Mouse (Mus musculus) liver, embryonic 15.5 days (tissue): ENCODE measurements around the gene Enpp3. TPM values are rescaled to one million over a fixed set of nuclear protein-coding genes. Genes with fewer than 3 reads are reported as not detected.

Experiments
- ATAC-seq: fragments of 200-750 bp; cut with Nextera tagmentation; 2 replicates; pipeline ENCODE4 v1.8.0; 2017; ENCODE audit warnings: moderate number of reproducible peaks, mild to moderate bottlenecking, moderate library complexity; ENCODE audit not compliant: insufficient read depth
- H3K27ac ChIP-seq: fragments of 300-500 bp; sonication (generic); replicated peaks from 2 replicates; pipeline ENCODE4 v1.5.1; 2015; ENCODE audit warnings: mild to moderate bottlenecking, inconsistent platforms
- H3K27me3 ChIP-seq: fragments of 300-500 bp; sonication (generic); 2 replicates; pipeline ENCODE4 v1.6.1; 2015; ENCODE audit warnings: mild to moderate bottlenecking, inconsistent platforms
- H3K36me3 ChIP-seq: fragments of 300-500 bp; sonication (generic); replicated peaks from 2 replicates; pipeline ENCODE4 v1.6.1; 2015; ENCODE audit warnings: moderate library complexity, mild to moderate bottlenecking, inconsistent platforms
- H3K4me1 ChIP-seq: fragments of 300-500 bp; sonication (generic); replicated peaks from 2 replicates; pipeline ENCODE4 v1.6.1; 2015; ENCODE audit warnings: inconsistent platforms
- H3K4me2 ChIP-seq: fragments of 300-500 bp; sonication (generic); 2 replicates; pipeline ENCODE4 v1.6.1; 2015; ENCODE audit warnings: moderate library complexity, mild to moderate bottlenecking, inconsistent platforms
- H3K4me3 ChIP-seq: fragments of 300-500 bp; sonication (generic); replicated peaks from 2 replicates; pipeline ENCODE4 v1.5.1; 2015; ENCODE audit warnings: mild to moderate bottlenecking, inconsistent platforms
- H3K9ac ChIP-seq: fragments of 300-500 bp; sonication (generic); 2 replicates; pipeline ENCODE4 v1.6.1; 2015; ENCODE audit warnings: moderate library complexity, mild to moderate bottlenecking, inconsistent platforms
- H3K9me3 ChIP-seq: fragments of 300-500 bp; sonication (generic); replicated peaks from 2 replicates; pipeline ENCODE4 v1.6.1; 2016; ENCODE audit warnings: inconsistent platforms
- WGBS: fragments of 180-500 bp; shearing (Covaris S2); methylation state at CpG from one replicate; pipeline ENCODE4 v1.1.7; 2015; ENCODE audit warnings: mixed read lengths; ENCODE audit not compliant: insufficient replicate concordance; 5-methylcytosine and 5-hydroxymethylcytosine counted together
- polyA plus RNA-seq: library from polyadenylated mRNA; unstranded; fragments of >200 nt; fragmentation: Nextera tagmentation; extraction: Ambion mirVana; gene quantifications from 2 replicates; pipeline ENCODE4 v1.2.1, GENCODE M21; 2015

Gene Enpp3
- 5.7 and 6.1 TPM in 2 replicates for polyA plus RNA-seq

- H3K4me2 ChIP-seq = no peak within 1 kb of the TSS
- WGBS = 79% methylated on average over 1 of the region's 1 CpGs
- H3K9me3 ChIP-seq = peaks cover 2% of the 10 kb centered on the region; the same call in 1 of the 2 replicates
- H3K4me3 ChIP-seq = no peak within 1 kb of the TSS
- no peaks in the 10 kb centered on the region for H3K27me3 ChIP-seq
- ATAC-seq = no peak
- no peak within 1 kb of the TSS for H3K27ac ChIP-seq
- H3K4me1 ChIP-seq = peaks cover 6% of the 10 kb centered on the region
- no peak within 1 kb of the TSS for H3K9ac ChIP-seq
- H3K36me3 ChIP-seq = no peaks in the 10 kb centered on the region
Measured at GRCm38 (mm10) chr10:24842676-24843075, at the start of gene Enpp3. TSS of gene Enpp3 (minus strand) at chr10:24842823.

- no peak overlapping the region for H3K9ac ChIP-seq
- ATAC-seq = no peak
- no peak overlapping the region for H3K4me3 ChIP-seq
- no peak overlapping the region for H3K4me2 ChIP-seq
- no peaks in the 10 kb centered on the region for H3K27me3 ChIP-seq
- 88% methylated on average over 7 of the region's 7 CpGs for WGBS
- no peaks in the 10 kb centered on the region for H3K4me1 ChIP-seq
- no peak overlapping the region for H3K27ac ChIP-seq
- no peaks in the 10 kb centered on the region for H3K9me3 ChIP-seq
- peaks cover 79% of the 10 kb centered on the region for H3K36me3 ChIP-seq
Measured at GRCm38 (mm10) chr10:24888343-24888742, 45.7 kb upstream of the Enpp3 start.

GRCm38 (mm10) chr10:24886008-24886407, 43.4 kb upstream of the Enpp3 start:
- no peak overlapping the region for H3K4me2 ChIP-seq
- H3K9me3 ChIP-seq = no peaks in the 10 kb centered on the region
- H3K27me3 ChIP-seq = no peaks in the 10 kb centered on the region
- ATAC-seq = no peak
- H3K36me3 ChIP-seq = peaks cover 85% of the 10 kb centered on the region
- no peak overlapping the region for H3K27ac ChIP-seq
- H3K9ac ChIP-seq = no peak overlapping the region
- H3K4me3 ChIP-seq = no peak overlapping the region
- no peaks in the 10 kb centered on the region for H3K4me1 ChIP-seq
- 80% methylated on average over 9 of the region's 9 CpGs for WGBS

- 75% methylated on average over 4 of the region's 4 CpGs for WGBS
- H3K27me3 ChIP-seq = no peaks in the 10 kb centered on the region
- peaks cover 63% of the 10 kb centered on the region for H3K36me3 ChIP-seq
- H3K27ac ChIP-seq = no peak overlapping the region
- no peak overlapping the region for H3K9ac ChIP-seq
- H3K9me3 ChIP-seq = no peaks in the 10 kb centered on the region
- H3K4me2 ChIP-seq = no peak overlapping the region
- no peak overlapping the region for H3K4me3 ChIP-seq
- ATAC-seq = no peak
- 0 out of 2 replicates have a peak, but pooled peaks cover 5% of the 10 kb centered on the region for H3K4me1 ChIP-seq
Measured at GRCm38 (mm10) chr10:24873624-24874023, 31.0 kb upstream of the Enpp3 start.

- peak; percentile 100 for ATAC-seq
Measured at GRCm38 (mm10) chr10:24869760-24870290, 27.2 kb upstream of the Enpp3 start, which contains the start of gene Med23. TSS of gene Med23 (plus strand) at chr10:24869986.

GRCm38 (mm10) chr10:24864434-24864833, 21.8 kb upstream of the Enpp3 start:
- H3K4me1 ChIP-seq = 0 out of 2 replicates have a peak, but pooled peaks cover under 1% of the 10 kb centered on the region
- no peak overlapping the region for H3K4me3 ChIP-seq
- ATAC-seq = no peak
- 52% methylated on average over 6 of the region's 6 CpGs for WGBS
- no peaks in the 10 kb centered on the region for H3K9me3 ChIP-seq
- no peaks in the 10 kb centered on the region for H3K27me3 ChIP-seq
- H3K4me2 ChIP-seq = no peak overlapping the region
- no peak overlapping the region for H3K27ac ChIP-seq
- no peak overlapping the region for H3K9ac ChIP-seq
- H3K36me3 ChIP-seq = no peaks in the 10 kb centered on the region

More at GRCm38 (mm10) chr10:24869760-24870290, 27.2 kb upstream of the Enpp3 start, which contains the start of gene Med23:
- Histone ChIP-seq H3K9me3 (no peaks in the 10 kb centered on the region), H3K4me1 (0 out of 2 replicates have a peak, but pooled peaks cover 5% of the 10 kb centered on the region), H3K27ac (peak within 1 kb of the TSS; percentile 74), H3K36me3 (peaks cover 28% of the 10 kb centered on the region), H3K4me2 (peak within 1 kb of the TSS; percentile 69), H3K9ac (peak within 1 kb of the TSS; percentile 92), H3K27me3 (no peaks in the 10 kb centered on the region), H3K4me3 (peak within 1 kb of the TSS; percentile 87)
- under 1% methylated on average over 36 of the region's 36 CpGs for WGBS

GRCm38 (mm10) chr10:24863146-24863545, 20.5 kb upstream of the Enpp3 start:
- 70% methylated on average over 2 of the region's 2 CpGs for WGBS

GRCm38 (mm10) chr10:24841998-24842397, 625 bp downstream of the Enpp3 start:
- ATAC-seq = no peak

More at GRCm38 (mm10) chr10:24863146-24863545, 20.5 kb upstream of the Enpp3 start:
- no peak for ATAC-seq
- Histone ChIP-seq H3K36me3 (no peaks in the 10 kb centered on the region), H3K4me3 (no peak overlapping the region), H3K4me2 (no peak overlapping the region), H3K4me1 (no peaks in the 10 kb centered on the region), H3K27me3 (no peaks in the 10 kb centered on the region), H3K9me3 (no peaks in the 10 kb centered on the region), H3K9ac (no peak overlapping the region), H3K27ac (no peak overlapping the region)

GRCm38 (mm10) chr10:24840795-24841194, 1.8 kb downstream of the Enpp3 start:
- H3K4me1 ChIP-seq = peaks cover 10% of the 10 kb centered on the region
- peaks cover 4% of the 10 kb centered on the region; the same call in 1 of the 2 replicates for H3K9me3 ChIP-seq
- no peaks in the 10 kb centered on the region for H3K36me3 ChIP-seq
- WGBS = 61% methylated on average over 4 of the region's 4 CpGs
- H3K4me2 ChIP-seq = 0 out of 2 replicates have a peak overlapping the region, but pooled peaks have one; percentile 2
- H3K27me3 ChIP-seq = no peaks in the 10 kb centered on the region
- no peak overlapping the region for H3K9ac ChIP-seq
- H3K4me3 ChIP-seq = no peak overlapping the region
- ATAC-seq = peak; percentile 76
- H3K27ac ChIP-seq = no peak overlapping the region

More at GRCm38 (mm10) chr10:24841998-24842397, 625 bp downstream of the Enpp3 start:
- Histone ChIP-seq H3K36me3 (no peaks in the 10 kb centered on the region), H3K27me3 (no peaks in the 10 kb centered on the region), H3K4me1 (peaks cover 6% of the 10 kb centered on the region), H3K9me3 (peaks cover 4% of the 10 kb centered on the region; the same call in 1 of the 2 replicates), H3K4me2 (no peak overlapping the region), H3K27ac (no peak overlapping the region), H3K9ac (no peak overlapping the region), H3K4me3 (no peak overlapping the region)
- WGBS = 52% methylated on average over 2 of the region's 2 CpGs

- Histone ChIP-seq H3K4me3 (no peak overlapping the region), H3K9me3 (peaks cover 4% of the 10 kb centered on the region; the same call in 1 of the 2 replicates), H3K27ac (no peak overlapping the region), H3K27me3 (no peaks in the 10 kb centered on the region; the same call in 1 of the 2 replicates), H3K4me2 (no peak overlapping the region), H3K4me1 (peaks cover 22% of the 10 kb centered on the region), H3K36me3 (no peaks in the 10 kb centered on the region), H3K9ac (no peak overlapping the region)
- ATAC-seq = no peak
- WGBS = 46% methylated on average over 4 of the region's 4 CpGs
Measured at GRCm38 (mm10) chr10:24836366-24837038, 6.1 kb downstream of the Enpp3 start.

GRCm38 (mm10) chr10:24835702-24836342, 6.8 kb downstream of the Enpp3 start:
- H3K9ac ChIP-seq = no peak overlapping the region
- H3K4me3 ChIP-seq = 0 out of 2 replicates have a peak overlapping the region, but pooled peaks have one; percentile 6
- H3K4me1 ChIP-seq = peaks cover 19% of the 10 kb centered on the region
- H3K27ac ChIP-seq = no peak overlapping the region
- H3K36me3 ChIP-seq = no peaks in the 10 kb centered on the region
- ATAC-seq = no peak
- no peaks in the 10 kb centered on the region; the same call in 1 of the 2 replicates for H3K27me3 ChIP-seq
- H3K9me3 ChIP-seq = peaks cover 4% of the 10 kb centered on the region; the same call in 1 of the 2 replicates
- peak overlapping the region; percentile 46 for H3K4me2 ChIP-seq
- 43% methylated on average over 12 of the region's 12 CpGs for WGBS
